Mouse (Mus musculus) stomach, embryonic 14.5 days (tissue): Measurements from ENCODE around the gene Gm5129. TPM values are rescaled to one million over a fixed set of nuclear protein-coding genes. Genes with fewer than 3 reads are reported as not detected.

Experiments used
- ATAC-seq: fragments of 200-750 bp; cut with Nextera tagmentation; 2 replicates; pipeline ENCODE4 v1.8.0; 2017; ENCODE audit warnings: low read depth, moderate TSS enrichment; ENCODE audit not compliant: insufficient number of reproducible peaks, insufficient read depth, low FRiP score
- H3K27ac ChIP-seq: fragments of 300-500 bp; sonication (generic); 2 replicates; pipeline ENCODE4 v1.5.1; 2014; ENCODE audit warnings: mild to moderate bottlenecking, low read length, moderate library complexity, mixed read lengths
- H3K27me3 ChIP-seq: fragments of 300-500 bp; sonication (generic); 2 replicates; pipeline ENCODE4 v1.6.1; 2014; ENCODE audit warnings: low read length, control low read depth, mixed read lengths; ENCODE audit not compliant: control insufficient read depth, insufficient read depth
- H3K36me3 ChIP-seq: fragments of 300-500 bp; sonication (generic); 2 replicates; pipeline ENCODE4 v1.6.1; 2014; ENCODE audit warnings: mild to moderate bottlenecking, control low read depth, low read length, moderate library complexity, mixed read lengths; ENCODE audit not compliant: control insufficient read depth, insufficient read depth
- H3K4me1 ChIP-seq: fragments of 300-500 bp; sonication (generic); 2 replicates; pipeline ENCODE4 v1.6.1; 2014; ENCODE audit warnings: low read length, control low read depth, mixed read lengths; ENCODE audit not compliant: control insufficient read depth, insufficient read depth
- H3K4me2 ChIP-seq: fragments of 300-500 bp; sonication (generic); replicated peaks from 2 replicates; pipeline ENCODE4 v1.6.1; 2014; ENCODE audit warnings: low read depth, low read length, control low read depth
- H3K4me3 ChIP-seq: fragments of 300-500 bp; sonication (generic); 2 replicates; pipeline ENCODE4 v1.5.1; 2014; ENCODE audit warnings: low read depth, low read length, control low read depth
- H3K9ac ChIP-seq: fragments of 300-500 bp; sonication (generic); replicated peaks from 2 replicates; pipeline ENCODE4 v1.6.1; 2014; ENCODE audit warnings: low read depth, mild to moderate bottlenecking, control low read depth, low read length, moderate library complexity, mixed read lengths
- H3K9me3 ChIP-seq: fragments of 300-500 bp; sonication (generic); 2 replicates; pipeline ENCODE4 v1.6.1; 2016; ENCODE audit warnings: low read depth, low read length, control low read depth; ENCODE audit not compliant: control insufficient read depth
- WGBS: fragments of 180-500 bp; shearing (Covaris S2); extraction: QIAGEN DNeasy Blood & Tissue Kit; methylation state at CpG from one replicate; pipeline ENCODE4 v1.1.7; 2014; 5-methylcytosine and 5-hydroxymethylcytosine counted together
- polyA plus RNA-seq: library from polyadenylated mRNA; unstranded; fragments of >200 nt; fragmentation: Nextera tagmentation; extraction: Ambion mirVana; gene quantifications from 2 replicates; pipeline ENCODE4 v1.2.1, GENCODE M21; 2014

Gm5129 gene
- polyA plus RNA-seq, 1 experiment from 2014 or later, result not detected

DNA sequence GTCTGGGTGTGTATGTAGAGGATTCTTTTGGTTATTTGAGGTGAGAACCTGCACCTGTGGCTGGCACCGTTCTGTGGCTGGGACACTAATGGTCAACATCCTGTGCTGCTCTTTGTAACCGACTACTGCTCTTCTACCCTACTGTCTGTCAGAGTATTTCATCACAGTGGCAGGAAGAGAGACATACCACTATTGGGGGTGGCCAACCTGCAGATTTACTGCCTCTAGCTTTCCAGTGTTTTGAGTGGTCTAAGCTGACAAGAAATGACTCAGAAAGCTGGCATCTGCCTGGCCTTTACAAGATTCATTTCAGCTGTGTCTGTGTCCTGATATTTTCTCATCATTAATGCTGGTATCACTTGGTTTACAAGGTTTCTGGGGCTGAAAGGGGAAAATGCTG, 36.3 kb upstream of the Gm5129 start:
- Histone ChIP-seq H3K4me2 (no peak overlapping the region), H3K4me3 (no peak overlapping the region), H3K9me3 (no peaks in the 10 kb centered on the region), H3K27me3 (no peaks in the 10 kb centered on the region), H3K36me3 (peaks cover 19% of the 10 kb centered on the region; the same call in 1 of the 2 replicates), H3K27ac (no peak overlapping the region), H3K9ac (no peak overlapping the region), H3K4me1 (0 out of 2 replicates have a peak, but pooled peaks cover 2% of the 10 kb centered on the region)
- ATAC-seq, result no peak
- 58% methylated on average over 2 of the region's 2 CpGs for WGBS

DNA sequence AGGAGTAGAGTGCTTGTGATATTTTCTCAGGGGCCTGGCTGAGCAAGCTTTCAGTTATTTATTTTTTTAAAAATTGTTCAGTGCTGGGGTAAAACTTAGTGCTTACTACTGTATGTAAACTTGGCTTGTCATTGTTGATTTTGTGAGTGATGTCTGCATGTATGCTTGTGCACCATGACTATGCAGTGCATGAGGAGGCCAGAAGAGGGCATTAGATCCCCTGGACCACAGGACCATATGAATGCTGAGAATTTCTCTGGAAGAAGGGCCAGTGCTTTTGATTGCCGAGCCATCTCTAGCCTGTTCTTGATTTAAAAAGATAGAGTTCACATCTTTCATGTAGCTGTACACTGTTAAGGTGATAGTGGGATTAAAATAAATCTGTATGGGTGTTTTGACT, 35.2 kb upstream of the Gm5129 start:
- WGBS, result 80% methylated on average over 1 of the region's 1 CpGs
- H3K4me1 ChIP-seq, result 0 out of 2 replicates have a peak, but pooled peaks cover 2% of the 10 kb centered on the region
- H3K9ac ChIP-seq, result no peak overlapping the region
- H3K27ac ChIP-seq, result no peak overlapping the region
- H3K9me3 ChIP-seq, result no peaks in the 10 kb centered on the region
- no peak overlapping the region for H3K4me2 ChIP-seq
- no peak for ATAC-seq
- H3K36me3 ChIP-seq, result peaks cover 19% of the 10 kb centered on the region; the same call in 1 of the 2 replicates
- no peaks in the 10 kb centered on the region for H3K27me3 ChIP-seq
- no peak overlapping the region for H3K4me3 ChIP-seq

DNA sequence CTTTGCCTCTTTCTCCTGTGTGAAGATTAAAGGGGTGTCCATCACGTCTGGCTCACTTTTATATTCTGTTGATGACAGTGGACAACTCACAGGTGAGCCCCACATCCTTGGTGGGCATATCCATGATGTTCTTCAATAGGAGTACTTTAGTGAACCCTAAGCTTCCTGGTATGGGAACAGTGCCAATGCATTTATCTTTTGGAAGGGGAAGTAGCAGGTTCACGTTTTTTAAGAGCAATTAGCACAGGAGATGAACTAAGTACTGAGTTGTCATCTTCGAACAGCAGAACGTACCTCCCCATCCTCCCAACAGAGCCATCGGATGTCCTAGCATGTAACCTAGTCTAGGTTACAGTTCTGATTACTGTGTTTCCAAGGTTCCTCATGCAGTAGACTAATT, 23.6 kb upstream of the Gm5129 start:
- no peaks in the 10 kb centered on the region for H3K27me3 ChIP-seq
- no peak overlapping the region for H3K9ac ChIP-seq
- 84% methylated on average over 5 of the region's 5 CpGs for WGBS
- no peak overlapping the region for H3K4me2 ChIP-seq
- H3K9me3 ChIP-seq, result no peaks in the 10 kb centered on the region
- H3K4me1 ChIP-seq, result no peaks in the 10 kb centered on the region
- H3K4me3 ChIP-seq, result no peak overlapping the region
- H3K36me3 ChIP-seq, result peaks cover 51% of the 10 kb centered on the region
- no peak overlapping the region for H3K27ac ChIP-seq
- no peak for ATAC-seq

DNA sequence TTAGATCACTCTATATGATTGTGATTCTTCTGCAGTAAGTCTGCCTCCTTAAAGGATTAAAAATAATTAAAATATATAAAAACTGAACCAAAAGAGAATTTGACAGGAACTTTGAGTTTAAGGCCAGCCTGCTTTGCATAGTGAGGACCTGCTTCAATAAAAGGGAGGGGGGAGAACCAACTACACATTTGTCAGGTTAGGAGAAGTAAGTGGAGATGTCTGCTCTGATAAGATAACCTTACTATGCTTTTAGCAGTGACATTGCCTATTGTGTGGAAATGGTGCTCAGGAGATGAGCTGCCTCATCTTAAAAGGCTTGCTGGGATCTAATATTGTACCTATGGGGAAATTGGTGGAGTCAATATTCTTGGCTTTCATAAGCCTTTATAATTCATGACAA, 17.2 kb upstream of the Gm5129 start:
- Histone ChIP-seq H3K27ac (no peak overlapping the region), H3K4me2 (no peak overlapping the region), H3K4me1 (no peaks in the 10 kb centered on the region), H3K9ac (no peak overlapping the region), H3K4me3 (no peak overlapping the region), H3K27me3 (no peaks in the 10 kb centered on the region), H3K9me3 (no peaks in the 10 kb centered on the region), H3K36me3 (peaks cover 61% of the 10 kb centered on the region)
- no peak for ATAC-seq

DNA sequence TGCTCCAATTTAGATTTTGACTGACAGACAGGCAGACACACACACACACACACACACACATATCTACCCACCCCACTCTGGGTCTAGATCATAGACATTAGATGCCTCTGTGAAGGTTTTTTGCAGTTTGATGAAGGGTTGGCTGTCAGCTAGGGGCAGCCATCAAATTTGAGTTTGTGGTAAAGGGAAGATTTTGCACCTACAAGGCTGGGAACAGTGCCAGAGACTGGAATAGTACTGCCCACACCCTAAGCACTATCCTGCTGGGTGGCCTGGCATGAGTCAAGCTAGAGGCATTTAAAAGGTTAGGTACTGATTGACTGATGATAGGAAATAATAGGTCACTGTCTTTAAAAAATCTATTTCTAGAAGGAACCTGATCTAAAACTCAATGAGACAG, 15.6 kb upstream of the Gm5129 start:
- no peak for ATAC-seq
- Histone ChIP-seq H3K36me3 (peaks cover 46% of the 10 kb centered on the region), H3K27ac (no peak overlapping the region), H3K4me1 (no peaks in the 10 kb centered on the region), H3K9ac (no peak overlapping the region), H3K4me3 (no peak overlapping the region), H3K4me2 (no peak overlapping the region), H3K9me3 (no peaks in the 10 kb centered on the region), H3K27me3 (no peaks in the 10 kb centered on the region)

DNA sequence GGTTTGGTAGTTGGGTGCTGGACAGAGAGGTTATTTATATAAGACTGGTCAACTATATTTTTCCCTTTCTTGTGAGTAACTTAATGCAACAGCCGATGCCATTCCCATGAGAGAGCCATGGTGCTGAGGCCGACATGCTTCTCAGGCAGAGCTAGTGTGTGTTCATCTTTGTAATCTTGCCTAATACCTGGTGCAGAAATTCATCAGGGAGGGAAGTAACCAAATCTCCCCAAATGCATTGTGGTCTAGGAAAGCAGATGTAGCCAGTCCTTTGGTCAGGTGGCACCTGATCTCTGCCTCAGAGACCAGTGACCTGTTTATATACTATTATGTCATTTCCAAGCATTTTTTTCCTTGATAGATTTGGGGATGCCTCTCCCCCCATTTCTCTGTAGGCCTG, 11.9 kb upstream of the Gm5129 start:
- ATAC-seq, result no peak
- 100% methylated on average over 2 of the region's 2 CpGs for WGBS

DNA sequence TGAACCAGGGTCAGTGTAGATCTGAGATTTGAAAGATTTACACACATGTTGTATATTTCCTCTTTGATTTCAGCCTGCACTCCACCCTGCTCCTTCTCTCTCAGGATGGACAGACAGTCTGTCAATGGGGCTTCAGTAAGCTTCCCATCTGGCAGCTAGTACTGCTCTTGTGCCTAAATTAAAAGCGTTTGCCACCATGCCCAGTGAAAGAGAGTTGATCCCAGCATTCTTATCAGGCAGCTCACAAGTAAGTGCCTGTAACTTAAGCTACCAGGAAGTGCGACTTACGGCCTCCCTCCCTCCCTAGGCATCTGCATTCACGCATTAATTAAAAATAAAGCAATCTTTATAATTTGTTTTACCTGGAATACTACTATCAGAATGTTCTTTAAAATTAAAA, 5.4 kb upstream of the Gm5129 start:
- no peak overlapping the region for H3K27ac ChIP-seq
- no peak overlapping the region for H3K4me3 ChIP-seq
- no peaks in the 10 kb centered on the region for H3K27me3 ChIP-seq
- no peak overlapping the region for H3K9ac ChIP-seq
- WGBS, result 77% methylated on average over 4 of the region's 4 CpGs
- no peaks in the 10 kb centered on the region for H3K9me3 ChIP-seq
- no peak overlapping the region for H3K4me2 ChIP-seq
- H3K4me1 ChIP-seq, result peaks cover 7% of the 10 kb centered on the region; the same call in 1 of the 2 replicates
- ATAC-seq, result no peak
- H3K36me3 ChIP-seq, result peaks cover 4% of the 10 kb centered on the region; the same call in 1 of the 2 replicates

More for the DNA sequence above, 11.9 kb upstream of the Gm5129 start:
- Histone ChIP-seq H3K36me3 (peaks cover 19% of the 10 kb centered on the region), H3K4me1 (no peaks in the 10 kb centered on the region), H3K9ac (no peak overlapping the region), H3K27ac (no peak overlapping the region), H3K4me3 (no peak overlapping the region), H3K9me3 (no peaks in the 10 kb centered on the region), H3K27me3 (no peaks in the 10 kb centered on the region), H3K4me2 (no peak overlapping the region)

DNA sequence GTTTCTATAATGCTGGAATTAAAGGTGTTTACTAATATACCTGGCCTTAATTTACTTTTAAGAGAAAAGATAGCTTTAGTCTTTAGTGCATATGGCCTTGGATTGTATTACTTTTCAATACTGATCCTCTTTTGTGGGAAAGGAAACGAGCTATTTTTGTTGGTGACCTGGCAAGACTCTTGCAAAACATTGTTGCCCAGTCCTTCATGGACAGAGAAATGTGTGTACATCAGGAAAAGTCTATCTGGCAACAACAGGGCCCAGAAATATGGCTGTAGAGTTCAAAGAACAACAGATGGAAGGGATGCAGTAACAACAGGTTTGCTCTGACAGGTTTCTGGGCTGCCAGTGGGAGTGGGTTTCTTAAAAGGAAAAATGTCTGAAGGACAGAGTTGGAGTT, 4.9 kb upstream of the Gm5129 start:
- no peak for ATAC-seq
- Histone ChIP-seq H3K27me3 (no peaks in the 10 kb centered on the region), H3K4me3 (no peak overlapping the region), H3K9me3 (no peaks in the 10 kb centered on the region), H3K27ac (no peak overlapping the region), H3K4me1 (peaks cover 7% of the 10 kb centered on the region; the same call in 1 of the 2 replicates), H3K9ac (no peak overlapping the region), H3K36me3 (peaks cover 4% of the 10 kb centered on the region; the same call in 1 of the 2 replicates), H3K4me2 (no peak overlapping the region)
- 91% methylated on average over 1 of the region's 1 CpGs for WGBS

DNA sequence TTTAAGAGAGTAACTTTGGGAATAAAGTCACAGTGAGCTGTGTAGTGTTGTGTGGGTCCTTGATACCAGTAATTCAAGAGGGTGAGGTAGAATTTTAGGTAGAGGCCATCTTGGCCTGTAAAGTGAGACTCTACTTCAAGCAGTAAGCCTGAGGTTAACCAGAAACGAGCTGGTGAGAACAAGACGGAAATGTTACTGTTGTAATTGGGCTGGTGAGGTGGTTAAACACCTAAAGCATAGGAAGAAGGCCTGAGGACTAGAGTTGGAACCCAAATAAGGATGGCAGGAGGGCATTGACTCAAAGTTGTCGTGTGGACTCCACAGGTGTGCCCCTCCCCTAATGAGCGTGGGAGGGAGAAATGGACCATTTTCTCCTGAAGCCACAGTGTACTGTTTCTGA, 2.3 kb upstream of the Gm5129 start:
- no peak overlapping the region for H3K4me3 ChIP-seq
- H3K4me2 ChIP-seq, result no peak overlapping the region
- no peaks in the 10 kb centered on the region for H3K27me3 ChIP-seq
- ATAC-seq, result no peak
- H3K36me3 ChIP-seq, result peaks cover 4% of the 10 kb centered on the region; the same call in 1 of the 2 replicates
- 85% methylated on average over 4 of the region's 4 CpGs for WGBS
- H3K9ac ChIP-seq, result no peak overlapping the region
- no peaks in the 10 kb centered on the region for H3K9me3 ChIP-seq
- H3K4me1 ChIP-seq, result peaks cover 9% of the 10 kb centered on the region; the same call in 1 of the 2 replicates
- H3K27ac ChIP-seq, result no peak overlapping the region
